Mouse (Mus musculus) Muller cell, postnatal 12 days (primary cell): ENCODE data around the gene 2410137M14Rik.
"Not testable (repeated sequence)": the region's sequence is repeated elsewhere in the genome, so short reads cannot be mapped to it uniquely, and the experiment has no call there.

Experiments used
- DNase-seq: peaks from one replicate; pipeline ENCODE4 v3.0.0-alpha.2; 2015; ENCODE audit errors: inconsistent ontology term

The 2410137M14Rik gene

DNA sequence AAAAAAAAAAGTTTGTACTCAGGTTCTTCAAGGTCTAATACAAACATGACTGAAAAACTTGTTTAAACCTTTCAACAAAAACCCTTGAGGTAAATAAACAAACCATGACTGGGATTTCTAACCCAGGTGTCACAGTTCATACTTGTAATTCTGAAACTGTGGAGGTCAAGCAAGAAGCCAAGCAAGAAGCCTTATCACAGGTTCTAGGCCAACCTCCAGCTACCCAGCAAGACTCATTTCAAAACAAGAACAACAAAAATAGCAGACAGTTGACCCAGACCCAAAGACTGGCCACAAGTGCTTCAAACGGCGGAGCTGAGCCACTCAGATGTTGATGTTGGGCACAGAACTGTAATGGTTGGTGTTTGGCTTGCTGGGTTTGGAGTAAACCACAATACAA, 13.5 kb upstream of the 2410137M14Rik start:
- no peak for DNase-seq

DNA sequence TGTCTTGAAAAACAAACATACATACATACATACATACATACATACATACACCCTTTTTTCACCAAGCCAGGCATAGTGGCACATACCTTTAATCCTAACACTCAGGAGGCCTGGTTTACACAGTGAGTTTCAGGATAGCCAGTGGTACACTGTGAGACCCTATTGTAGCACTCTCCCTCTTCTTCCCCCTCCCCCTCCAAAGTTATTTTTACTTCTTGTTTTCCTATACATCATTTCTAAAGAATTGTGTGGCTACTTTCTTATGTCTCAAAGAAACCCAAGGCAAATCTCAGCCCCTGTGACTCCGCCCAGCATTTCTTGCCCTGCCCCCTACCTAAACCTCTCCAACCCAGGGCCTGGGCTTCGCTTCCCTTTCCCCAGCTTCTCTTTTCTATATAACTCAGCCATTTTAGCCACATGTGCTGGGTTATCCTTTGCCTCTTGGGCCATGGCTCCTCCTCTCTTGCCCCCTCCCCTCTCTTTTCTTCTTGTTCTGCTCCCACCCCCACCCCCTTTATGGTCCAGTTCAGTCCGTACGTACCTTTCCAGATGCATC, 12.8 kb upstream of the 2410137M14Rik start:
- no peak for DNase-seq

DNA sequence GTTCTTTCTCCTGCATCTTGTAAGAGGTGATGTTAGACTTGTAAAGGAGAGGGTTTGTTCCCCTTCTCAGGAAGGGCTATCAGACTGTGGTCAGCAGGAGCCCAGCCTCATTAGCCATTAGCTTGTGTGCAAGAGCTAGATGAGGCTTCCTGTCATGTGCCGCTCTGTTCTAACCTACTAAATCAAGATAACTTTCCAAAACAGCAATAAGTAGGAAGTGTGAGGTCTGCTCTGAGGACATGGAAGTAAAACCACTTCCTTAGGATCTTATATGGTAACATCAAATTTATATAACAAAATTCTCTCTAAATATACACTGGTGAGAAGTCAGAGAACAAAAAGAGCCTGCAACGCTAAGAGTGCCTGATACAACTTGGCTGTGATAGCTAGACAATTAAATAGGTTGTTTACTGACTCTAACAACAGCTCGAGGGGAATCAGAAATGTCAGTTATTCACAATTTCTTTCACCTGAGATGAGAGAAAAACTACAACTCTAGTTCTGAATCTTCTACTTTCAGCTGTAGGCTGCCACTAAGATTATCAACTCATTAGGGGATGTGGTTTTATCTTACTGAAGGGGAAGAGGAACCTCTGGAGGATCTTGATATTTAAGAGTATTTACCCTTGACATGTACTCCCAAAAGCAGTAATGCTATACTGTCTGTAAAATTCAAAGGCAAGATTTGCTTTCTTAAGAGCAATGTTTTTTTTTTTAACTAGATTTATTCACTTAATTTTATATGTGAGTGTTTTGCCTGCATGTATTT, 11.5 kb upstream of the 2410137M14Rik start:
- no peak for DNase-seq

DNA sequence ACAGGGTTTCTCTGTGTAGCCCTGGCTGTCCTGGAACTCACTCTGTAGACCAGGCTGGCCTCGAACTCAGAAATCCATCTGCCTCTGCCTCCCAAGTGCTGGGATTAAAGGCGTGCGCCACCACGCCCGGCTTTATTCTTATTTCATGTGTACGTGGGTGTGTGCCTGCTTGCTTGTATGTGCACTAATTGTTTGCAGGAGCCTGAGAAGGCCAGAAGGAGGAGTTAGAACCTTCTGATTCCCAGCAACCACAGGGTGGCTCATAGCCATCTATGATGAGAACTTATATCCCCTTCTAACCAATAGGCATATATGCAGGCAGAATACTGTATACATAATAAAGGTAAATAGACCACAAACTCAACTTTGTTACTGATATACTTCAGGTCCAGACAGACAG, 9.6 kb upstream of the 2410137M14Rik start:
- not testable (repeated sequence) for DNase-seq

DNA sequence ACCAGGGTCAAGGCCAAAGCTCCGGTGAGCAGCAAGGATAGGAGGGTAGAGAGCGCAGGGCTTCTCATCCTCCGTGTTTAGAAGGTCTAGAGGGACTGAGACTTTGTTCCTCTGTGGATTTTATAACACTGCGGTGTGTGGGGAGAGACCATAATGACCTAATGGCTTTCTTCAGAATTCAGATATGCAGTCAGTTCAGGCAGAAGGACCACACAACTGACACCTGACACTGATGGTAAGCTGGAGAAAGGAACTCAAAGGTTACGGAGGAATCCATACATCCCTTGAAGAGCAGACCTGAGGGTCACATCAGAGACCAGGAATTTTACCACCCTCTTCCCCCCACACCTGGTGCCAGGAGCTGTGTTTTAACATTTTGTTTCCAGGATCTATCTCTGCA, 8.4 kb upstream of the 2410137M14Rik start, which contains the start of gene H2-M5:
TSS of gene H2-M5 (minus strand) at position 101 of the 400 bp plus-strand sequence.
- DNase-seq: no peak

DNA sequence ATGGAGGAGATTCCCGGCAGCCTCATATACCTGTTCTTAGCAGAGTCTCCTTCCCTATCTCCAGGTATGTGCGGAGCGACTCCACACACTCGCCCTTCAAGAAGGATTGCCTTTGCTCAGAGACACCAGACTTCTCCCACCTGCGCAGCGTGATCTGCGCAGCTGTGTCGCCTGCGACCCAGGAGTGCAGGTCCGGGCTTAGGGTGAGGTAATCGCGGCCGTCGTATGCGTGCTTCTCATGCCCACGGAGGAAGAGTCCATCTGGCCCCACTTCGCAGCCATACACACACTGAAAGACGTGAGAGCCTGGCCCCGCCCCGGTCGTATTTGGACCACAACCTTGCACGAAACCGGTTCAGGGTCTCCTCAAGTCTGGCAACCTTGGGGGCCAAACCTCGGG, 7.4 kb upstream of the 2410137M14Rik start:
- no peak for DNase-seq

DNA sequence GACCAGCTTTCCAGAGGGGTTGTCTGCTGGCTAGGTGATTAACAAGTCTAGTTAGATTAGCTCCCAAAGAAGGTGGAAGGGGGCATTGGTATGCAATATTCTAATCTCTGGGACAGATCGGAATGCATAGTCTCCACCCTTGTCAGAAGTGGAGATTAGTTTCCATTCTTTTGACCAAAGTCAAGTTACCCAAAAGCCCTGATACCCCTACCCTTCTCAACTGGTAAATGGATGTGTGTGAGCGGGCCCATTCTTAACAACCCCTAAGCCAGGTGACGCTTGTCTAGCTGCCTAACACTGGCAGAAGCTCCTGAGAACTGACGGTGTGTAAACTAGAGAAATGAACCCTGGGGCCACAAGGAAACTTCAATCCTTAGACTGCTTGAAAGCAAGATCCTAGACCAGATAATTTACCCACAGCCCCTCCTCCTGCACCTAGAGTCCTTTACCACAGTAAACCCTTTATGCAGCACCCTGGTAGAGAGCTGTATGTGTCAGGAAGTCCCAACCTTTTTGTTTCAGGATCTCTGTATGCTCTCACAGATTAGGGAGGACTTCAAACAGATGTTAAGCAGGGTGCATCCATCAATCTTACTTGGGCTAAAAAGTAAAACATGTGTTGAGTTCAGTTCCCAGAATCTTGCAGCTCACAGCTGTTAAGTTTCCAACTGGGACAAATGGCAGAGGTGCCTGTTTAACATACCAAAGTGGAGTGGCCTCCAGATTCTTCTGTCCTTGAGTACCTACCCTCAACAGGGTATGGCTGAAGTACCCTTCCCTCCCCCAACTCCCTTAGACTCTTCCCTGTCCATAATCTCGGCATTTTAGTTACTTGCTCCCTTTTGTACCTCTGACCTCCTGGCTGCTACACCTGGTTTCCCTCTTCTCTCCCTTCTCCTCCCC, 1.5 kb upstream of the 2410137M14Rik start:
- no peak for DNase-seq

DNA sequence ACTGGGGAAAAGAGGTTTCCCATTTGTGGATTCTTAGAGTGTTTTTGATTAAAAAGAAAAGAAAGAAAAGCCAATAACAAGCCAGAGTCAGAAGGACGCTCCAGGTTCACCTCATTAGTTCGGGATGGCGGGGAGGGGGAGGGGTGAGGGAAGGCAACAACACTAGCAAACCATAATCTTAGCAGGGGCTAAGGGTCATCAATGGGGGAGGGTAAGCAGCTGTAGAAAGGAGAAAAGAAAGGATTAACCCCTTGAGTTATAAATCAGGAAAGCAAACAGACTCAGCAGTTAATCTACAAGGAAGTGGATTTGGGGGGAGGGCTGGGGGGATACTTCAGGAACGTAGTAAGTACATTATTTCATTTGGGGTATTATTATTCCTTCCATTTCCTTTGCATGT, 808 bp upstream of the 2410137M14Rik start:
- no peak for DNase-seq

DNA sequence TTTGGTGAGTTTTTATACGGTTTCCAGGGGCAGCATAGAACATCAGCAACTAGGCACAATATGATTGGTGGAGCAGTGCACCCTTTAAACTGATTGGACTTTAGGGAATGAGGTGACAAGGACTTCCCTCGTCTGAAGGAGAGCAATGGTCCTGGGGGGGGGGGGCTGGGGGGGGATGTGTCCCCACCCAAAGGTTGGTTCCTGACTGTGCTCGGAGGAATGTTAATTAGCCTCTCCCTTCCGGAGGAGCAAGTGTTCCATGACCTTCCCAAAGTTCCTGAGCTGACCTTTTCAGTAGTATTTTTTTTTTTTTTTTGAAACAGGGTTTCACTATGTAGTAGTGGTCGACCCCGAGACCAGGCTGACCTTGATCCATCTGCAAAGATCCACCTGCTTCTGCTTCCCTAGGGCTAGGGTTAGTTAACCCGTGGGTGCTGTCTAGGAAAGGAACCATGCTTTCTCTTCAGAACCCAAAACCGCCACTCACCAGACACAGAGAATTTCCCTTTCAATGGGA, 7.7 kb downstream of the 2410137M14Rik start:
- DNase-seq: no peak

DNA sequence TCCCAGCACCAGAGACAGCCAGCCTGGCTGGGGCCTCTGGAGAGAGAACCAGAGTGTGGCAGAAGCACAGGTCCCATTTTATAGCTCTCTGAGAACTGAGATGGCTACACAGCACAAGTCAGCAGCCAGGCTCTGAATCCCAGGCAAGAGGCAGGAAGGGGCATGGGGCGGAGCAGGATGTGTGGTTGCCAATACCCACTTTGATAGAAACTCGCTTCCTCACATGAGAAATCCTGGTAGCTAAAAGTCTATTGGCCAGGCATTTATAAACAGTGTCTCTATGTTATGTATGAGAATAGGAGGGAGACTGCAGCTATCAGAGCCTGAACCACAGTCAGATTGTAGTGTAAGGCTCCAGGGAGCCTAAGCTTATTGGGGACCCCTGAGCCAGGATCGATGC, 8.2 kb downstream of the 2410137M14Rik start:
- no peak for DNase-seq

DNA sequence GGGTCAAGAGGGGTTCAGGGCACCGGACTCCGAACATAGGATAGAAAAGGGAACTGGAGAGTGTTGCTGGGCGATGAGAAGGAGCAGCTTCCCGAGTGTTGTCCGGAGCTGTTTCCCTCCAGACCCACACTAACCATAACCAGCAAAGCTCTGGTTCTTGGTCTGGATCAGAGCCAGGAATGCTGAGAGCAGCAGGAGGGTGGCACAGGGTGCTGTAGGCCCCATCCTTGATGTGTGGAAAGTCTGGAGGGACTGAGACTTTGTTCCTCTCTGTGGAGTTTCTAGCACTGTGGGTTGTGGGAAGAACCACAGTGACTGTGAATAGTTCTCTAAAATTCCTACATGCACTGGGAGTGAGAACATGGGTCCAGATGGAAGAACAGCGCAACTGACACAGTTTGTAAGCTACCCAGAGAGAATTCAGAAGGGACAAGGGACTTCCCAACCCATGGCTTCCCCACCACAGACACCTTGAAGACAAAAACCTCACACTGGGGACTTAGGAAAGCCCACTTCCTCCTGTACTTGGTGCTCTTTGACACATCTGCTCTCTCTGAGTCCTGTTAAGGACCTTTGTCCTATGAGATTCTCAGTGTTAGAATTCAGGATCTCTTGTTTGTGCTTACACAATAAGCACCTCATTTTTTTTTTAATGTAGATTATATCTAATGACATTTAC, 9.7 kb downstream of the 2410137M14Rik start:
- DNase-seq: no peak

DNA sequence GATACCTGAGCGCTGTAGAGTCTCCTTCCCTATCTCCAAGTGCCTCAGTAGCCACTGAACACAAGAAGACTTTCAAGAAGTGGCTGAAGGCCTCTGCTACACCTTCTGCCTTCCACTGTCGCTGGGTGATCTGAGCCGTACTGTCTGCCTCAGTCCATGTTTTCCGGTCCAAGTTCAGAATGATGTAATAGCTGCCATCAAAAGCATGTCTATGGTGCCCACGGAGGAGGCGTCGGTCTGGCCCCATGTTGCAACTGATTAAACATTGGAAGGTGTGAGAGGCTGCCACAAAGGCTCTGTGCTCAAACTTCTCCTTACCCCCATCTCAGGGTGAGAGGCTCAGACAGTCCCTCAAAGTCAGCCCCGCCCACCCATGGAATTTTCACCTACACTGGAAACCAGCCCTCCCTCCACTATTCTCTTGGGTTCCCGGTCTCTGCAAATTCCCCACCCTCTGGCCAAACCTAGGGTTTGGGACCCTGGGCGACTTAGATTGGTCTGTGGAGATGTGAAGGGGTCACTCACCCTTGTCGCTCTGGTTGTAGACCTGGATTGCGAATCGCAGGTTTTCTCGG, 10.6 kb downstream of the 2410137M14Rik start:
- DNase-seq: no peak

DNA sequence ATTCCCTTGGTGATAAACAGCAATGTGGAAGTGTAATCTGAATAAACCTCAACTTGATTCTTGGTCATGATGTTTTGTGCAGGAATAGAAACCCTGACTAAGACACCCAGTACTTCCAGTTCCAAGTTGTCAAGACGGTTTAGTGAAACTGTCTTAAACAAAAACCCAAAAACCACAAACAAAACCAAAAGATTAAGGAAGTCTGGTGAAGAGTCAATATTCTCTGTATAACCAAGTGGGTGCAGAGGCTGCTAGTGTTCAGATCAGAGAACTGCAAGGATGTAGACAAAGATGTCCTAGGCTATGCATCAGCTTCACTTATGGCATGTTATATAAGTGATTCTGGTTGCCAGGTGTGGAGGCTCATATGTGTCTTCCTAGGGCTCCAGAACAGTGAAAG, 14.2 kb downstream of the 2410137M14Rik start:
- no peak for DNase-seq

DNA sequence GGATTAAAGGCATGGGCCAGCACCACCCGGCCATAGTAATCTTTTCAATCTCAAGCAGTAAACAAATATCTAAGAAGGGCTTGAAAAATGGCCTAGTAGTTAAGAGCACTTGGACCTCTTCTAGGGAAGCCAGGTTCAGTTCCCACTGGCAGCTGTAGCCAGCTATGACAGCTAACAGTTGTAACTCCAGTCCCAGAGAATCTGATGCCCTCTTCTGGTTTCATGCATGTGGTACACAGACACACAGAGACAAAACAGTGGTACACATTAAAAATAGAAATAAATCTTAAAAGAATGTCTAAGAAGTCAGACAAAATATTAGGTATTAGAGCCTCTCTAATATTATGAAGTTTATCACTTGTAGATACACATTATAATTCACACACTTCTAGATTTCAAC, 19.9 kb downstream of the 2410137M14Rik start:
- DNase-seq: no peak

DNA sequence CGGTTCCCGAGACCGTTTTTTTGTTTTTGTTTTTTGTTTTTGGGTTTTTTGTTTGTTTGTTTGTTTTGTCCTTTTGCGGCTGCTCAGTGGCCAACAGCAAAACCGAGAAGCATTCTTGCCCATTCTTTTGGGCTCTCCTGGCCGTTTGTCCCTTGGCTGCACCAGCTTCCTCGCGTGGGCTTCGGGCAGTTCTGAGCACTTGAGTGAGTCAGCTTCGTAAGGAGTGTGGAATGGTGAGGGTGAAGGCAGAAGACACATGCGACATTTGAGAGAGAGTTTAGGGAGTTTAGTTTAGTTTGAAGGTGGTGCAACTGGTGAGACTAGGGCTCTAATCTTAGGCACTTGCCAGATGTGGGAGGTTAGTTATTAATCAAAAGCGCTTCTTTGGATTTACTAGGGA, 22.2 kb downstream of the 2410137M14Rik start:
- DNase-seq: no peak

DNA sequence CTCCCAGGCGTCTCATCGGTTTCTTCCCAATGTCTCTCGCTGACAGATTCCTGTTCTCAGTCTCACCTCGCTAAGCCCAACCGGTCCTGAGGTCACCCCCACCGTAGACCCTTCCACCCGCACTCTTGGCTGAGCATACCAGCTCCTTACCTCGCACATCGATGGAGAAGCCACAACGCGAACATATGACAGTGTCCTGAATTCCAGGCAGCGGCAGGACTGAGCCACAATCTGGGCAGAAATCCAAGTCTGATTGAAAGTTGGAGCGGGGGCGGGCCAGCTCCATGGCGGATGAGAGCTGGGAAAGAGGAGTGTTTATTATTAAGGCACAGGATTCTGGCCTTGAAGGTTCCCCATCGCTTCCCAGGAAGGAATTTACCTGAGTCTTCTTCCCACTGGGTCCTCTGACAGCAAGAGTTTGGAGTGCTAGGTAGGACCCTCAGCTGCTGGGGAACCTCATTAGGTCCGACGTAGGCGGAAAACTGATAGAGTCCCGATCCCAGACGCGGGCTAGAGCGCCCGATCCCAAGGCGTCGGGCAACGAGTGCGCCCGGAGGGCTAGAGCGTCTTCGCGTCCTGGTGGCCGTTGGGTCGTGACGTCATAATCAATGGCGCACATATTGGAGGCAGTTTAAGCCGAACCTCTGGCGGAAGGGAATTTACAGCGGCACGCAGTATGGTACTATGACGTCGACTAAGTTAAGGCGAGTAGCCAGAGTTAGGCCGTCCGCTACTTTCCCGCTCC, 22.9 kb downstream of the 2410137M14Rik start, which contains the start of the genes Znrd1 and Znrd1as:
TSS of gene Znrd1 (minus strand) at position 561 of the 745 bp plus-strand sequence.
TSS of gene Znrd1as (plus strand) at position 594 of the 745 bp plus-strand sequence.
- peak; percentile 97 for DNase-seq

DNA sequence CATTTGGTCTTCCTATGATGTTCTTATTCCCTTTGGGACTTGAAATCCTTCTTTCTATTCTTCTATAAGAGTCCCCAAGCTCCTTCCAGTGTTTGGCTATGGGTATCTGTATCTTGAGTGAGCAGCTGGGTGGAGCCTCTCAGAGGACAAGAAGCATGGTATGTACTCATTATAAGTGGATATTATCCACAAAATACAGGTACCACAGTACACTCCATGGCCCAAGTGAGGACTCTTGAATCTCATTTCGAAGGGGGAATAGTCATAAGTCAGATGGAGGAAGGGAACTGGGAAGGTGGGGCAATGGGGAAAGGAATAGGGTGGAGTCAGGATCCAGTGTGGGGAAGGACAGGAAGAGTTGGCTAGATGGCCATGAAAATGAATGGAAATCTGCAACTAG, 28.0 kb downstream of the 2410137M14Rik start:
- DNase-seq: no peak

DNA sequence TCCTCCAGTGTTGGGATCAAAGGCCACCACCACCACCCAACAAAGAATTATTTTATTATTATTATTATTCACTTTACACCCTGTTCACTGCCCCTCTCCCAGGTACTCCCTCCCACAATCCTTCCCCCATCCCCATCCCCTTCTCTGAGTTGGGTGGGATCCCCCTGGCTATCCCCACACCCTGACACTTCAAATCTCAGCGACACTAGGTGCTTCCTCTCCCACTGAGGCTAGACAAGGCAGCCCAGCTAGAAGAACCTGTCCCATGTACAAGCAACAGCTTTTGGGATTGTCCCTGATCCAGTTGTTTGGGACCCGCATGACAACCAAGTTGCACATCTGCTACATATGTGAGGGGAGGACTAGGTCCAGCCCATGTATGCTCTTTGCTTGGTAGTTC, 28.4 kb downstream of the 2410137M14Rik start:
- DNase-seq: no peak

DNA sequence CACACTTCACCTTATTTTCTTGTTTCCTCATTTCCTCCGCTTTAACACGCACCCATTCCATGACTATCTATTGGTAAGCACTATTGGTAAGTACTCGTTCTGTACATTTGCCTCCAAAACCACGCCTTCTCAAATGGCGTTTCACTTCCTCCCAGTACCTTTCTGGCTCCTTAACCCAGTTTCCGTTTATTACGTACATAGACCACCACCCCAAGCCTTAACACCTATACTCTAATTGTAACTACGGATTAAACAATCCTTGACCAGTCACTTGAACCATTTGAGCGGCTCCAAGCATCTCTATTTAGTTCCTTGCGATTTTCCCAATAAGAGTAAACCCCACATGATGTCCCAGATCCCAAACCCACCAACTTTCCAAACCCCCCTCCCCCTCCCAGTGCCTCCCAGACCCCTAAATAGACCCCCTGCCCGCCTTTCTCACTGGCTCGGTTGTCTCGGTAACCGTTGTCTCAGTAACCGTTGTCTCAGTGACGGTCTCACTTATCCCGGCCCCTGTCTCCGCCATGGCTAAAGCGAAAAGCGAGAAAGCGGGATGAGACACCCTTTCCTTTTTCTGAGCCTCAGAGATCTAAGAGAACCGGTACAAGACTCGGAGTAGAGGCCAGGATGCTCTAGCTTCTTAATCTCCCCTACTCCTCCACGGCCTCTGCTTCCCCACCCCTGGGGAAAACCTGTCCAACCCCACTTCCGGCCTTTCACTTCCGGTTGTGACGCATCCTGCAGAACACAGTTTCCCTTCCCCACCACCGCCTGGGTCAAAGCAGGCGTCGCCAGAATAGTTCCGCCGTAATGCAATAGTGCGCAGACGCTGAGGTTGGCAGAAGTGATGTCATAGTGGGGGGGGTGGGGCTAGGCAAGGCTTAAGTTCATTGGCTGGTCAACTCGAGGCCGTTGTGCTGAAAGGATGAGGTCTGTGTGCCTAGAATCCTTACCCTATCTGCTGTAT, 29.8 kb downstream of the 2410137M14Rik start, which contains the start of gene Ppp1r11:
TSS of gene Ppp1r11 (minus strand) at position 761 of the 967 bp plus-strand sequence.
- peak; percentile 99 for DNase-seq
